Mouse (Mus musculus): ENCODE data around the gene Rbks. TPM values are rescaled to one million over a fixed set of nuclear protein-coding genes. Genes with fewer than 3 reads are reported as not detected.
A peak's percentile ranks its signal among the peaks of the same experiment; 100 is the strongest.

Rbks gene
- polyA plus RNA-seq, 1 experiment = 18.1 TPM

GRCm38 (mm10) chr5:31682305-31682704 lies 15.1 kb downstream of the Rbks start:
- DNase-seq (ENCODE audit: low read depth, low spot score) = no peak
- 91% methylated on average over 1 of the region's 1 CpGs for WGBS

- WGBS = 86% methylated on average over 4 of the region's 4 CpGs
- DNase-seq (ENCODE audit: low read depth, low spot score) = no peak
Measured at GRCm38 (mm10) chr5:31680183-31680582, 17.2 kb downstream of the Rbks start.

- no peak for DNase-seq (ENCODE audit: low read depth, low spot score)
- WGBS = 46% methylated on average over 1 of the region's 1 CpGs
Measured at GRCm38 (mm10) chr5:31678000-31678399, 19.4 kb downstream of the Rbks start.

GRCm38 (mm10) chr5:31673431-31673830 lies 24.0 kb downstream of the Rbks start:
- 72% methylated on average over 2 of the region's 2 CpGs for WGBS
- DNase-seq (ENCODE audit: low read depth, low spot score) = no peak

GRCm38 (mm10) chr5:31671137-31671536 lies 26.3 kb downstream of the Rbks start:
- no peak for DNase-seq (ENCODE audit: low read depth, low spot score)
- WGBS = 78% methylated on average over 2 of the region's 2 CpGs

- DNase-seq (ENCODE audit: low read depth, low spot score) = no peak
- WGBS = 32% methylated on average over 5 of the region's 5 CpGs
Measured at GRCm38 (mm10) chr5:31669984-31670383, 27.4 kb downstream of the Rbks start.

GRCm38 (mm10) chr5:31668325-31668968 lies 29.0 kb downstream of the Rbks start:
- no peak for DNase-seq (ENCODE audit: low read depth, low spot score)
- WGBS = 93% methylated on average over 13 of the region's 13 CpGs

- WGBS = 12% methylated on average over 1 of the region's 1 CpGs
Measured at GRCm38 (mm10) chr5:31666176-31666575, 31.3 kb downstream of the Rbks start.

GRCm38 (mm10) chr5:31655688-31656190 lies 41.7 kb downstream of the Rbks start:
- 98% methylated on average over 1 of the region's 1 CpGs for WGBS
- DNase-seq (ENCODE audit: low read depth, low spot score) = no peak

More at GRCm38 (mm10) chr5:31666176-31666575, 31.3 kb downstream of the Rbks start:
- DNase-seq (ENCODE audit: low read depth, low spot score) = no peak

- WGBS = 84% methylated on average over 2 of the region's 2 CpGs
- DNase-seq (ENCODE audit: low read depth, low spot score) = no peak
Measured at GRCm38 (mm10) chr5:31650518-31651288, 46.7 kb downstream of the Rbks start.

GRCm38 (mm10) chr5:31647327-31647726 lies 50.1 kb downstream of the Rbks start:
- WGBS = 24% methylated on average over 2 of the region's 2 CpGs
- peak; percentile 32 for DNase-seq (ENCODE audit: low read depth, low spot score)

GRCm38 (mm10) chr5:31646574-31646973 lies 50.9 kb downstream of the Rbks start:
- DNase-seq (ENCODE audit: low read depth, low spot score) = peak; percentile 67
- 28% methylated on average over 6 of the region's 6 CpGs for WGBS

GRCm38 (mm10) chr5:31645798-31646197 lies 51.6 kb downstream of the Rbks start:
- no peak for DNase-seq (ENCODE audit: low read depth, low spot score)
- WGBS = 93% methylated on average over 6 of the region's 6 CpGs

- WGBS = 87% methylated on average over 6 of the region's 6 CpGs
- no peak for DNase-seq (ENCODE audit: low read depth, low spot score)
Measured at GRCm38 (mm10) chr5:31644847-31645246, 52.6 kb downstream of the Rbks start.

- WGBS = 82% methylated on average over 4 of the region's 4 CpGs
- DNase-seq (ENCODE audit: low read depth, low spot score) = no peak
Measured at GRCm38 (mm10) chr5:31644272-31644671, 53.2 kb downstream of the Rbks start.

GRCm38 (mm10) chr5:31642300-31642699 lies 55.1 kb downstream of the Rbks start:
- WGBS = 89% methylated on average over 3 of the region's 3 CpGs
- DNase-seq (ENCODE audit: low read depth, low spot score) = no peak

GRCm38 (mm10) chr5:31640542-31640941 lies 56.9 kb downstream of the Rbks start:
- no peak for DNase-seq (ENCODE audit: low read depth, low spot score)
- WGBS = 90% methylated on average over 2 of the region's 2 CpGs

GRCm38 (mm10) chr5:31636636-31637253 lies 60.7 kb downstream of the Rbks start:
- DNase-seq (ENCODE audit: low read depth, low spot score) = no peak
- 59% methylated on average over 9 of the region's 9 CpGs for WGBS

GRCm38 (mm10) chr5:31634679-31635078 lies 62.7 kb downstream of the Rbks start:
- WGBS = 92% methylated on average over 5 of the region's 5 CpGs
- DNase-seq (ENCODE audit: low read depth, low spot score) = no peak

- 85% methylated on average over 4 of the region's 4 CpGs for WGBS
- no peak for DNase-seq (ENCODE audit: low read depth, low spot score)
Measured at GRCm38 (mm10) chr5:31634161-31634560, 63.3 kb downstream of the Rbks start.
